Mouse (Mus musculus) thymus, postnatal 10 days (tissue): ENCODE measurements at regions not wholly inside any gene's neighbourhood (a gene's known extent, or its start where the extent isn't known, plus 50 kb on each side); places are given as distances from the start of the nearest gene placed in this dataset.
A peak's percentile ranks its signal among the peaks of the same experiment; 100 is the strongest.

Source experiments
- DNase-seq, 2 experiments: peaks; one replicate each; pipeline ENCODE4 v3.0.0; 2021; ENCODE audit warnings: low spot score in 2 of 2

DNA sequence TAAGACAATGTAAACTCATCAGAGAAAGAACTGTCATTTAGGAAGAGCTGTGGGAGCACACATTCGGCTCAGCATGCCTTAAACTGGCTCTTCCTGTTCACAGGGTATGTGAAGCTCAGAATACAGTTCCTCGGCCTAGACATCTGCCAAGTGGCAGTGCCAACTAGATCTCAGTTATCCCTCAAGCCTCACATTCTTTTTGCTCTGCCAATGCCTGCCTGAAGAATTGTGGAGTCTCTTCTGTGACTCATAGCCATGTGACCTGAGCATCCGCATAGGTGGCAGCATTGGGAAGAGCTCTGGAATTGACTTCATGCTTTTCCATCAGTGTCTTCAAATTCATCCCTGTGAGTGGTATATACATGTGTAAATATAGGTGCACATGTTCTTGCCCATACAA, 59.7 kb downstream of the Prlhr start:
- no peak for DNase-seq

GRCm38 (mm10) chr19:60399425-60399824, 68.7 kb downstream of the Prlhr start:
- DNase-seq = no peak

DNA sequence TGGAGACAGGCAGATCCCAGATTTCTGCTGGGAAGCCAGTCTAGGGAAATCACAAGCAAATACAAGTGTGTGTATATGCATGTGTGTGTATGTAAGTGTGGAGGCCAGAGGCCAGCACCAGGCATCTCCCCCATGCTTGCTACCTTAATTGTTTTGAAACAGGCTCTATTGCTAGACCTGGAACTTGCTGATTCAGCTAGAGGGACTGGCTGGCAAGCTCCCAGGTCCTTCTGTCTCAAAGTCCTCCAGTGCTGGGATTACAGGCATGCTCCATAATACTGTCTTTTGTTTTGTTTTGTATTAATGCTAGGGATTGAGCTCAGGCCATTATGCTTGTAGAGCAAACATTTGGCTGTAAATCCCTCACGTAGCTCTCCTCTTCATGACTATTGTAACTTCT, 70.4 kb downstream of the Prlhr start:
- no peak for DNase-seq

- DNase-seq = no peak
These were observed 71.5 kb downstream of the Prlhr start for GRCm38 (mm10) chr19:60396604-60397003.

GRCm38 (mm10) chr19:60386563-60387241, 81.4 kb downstream of the Prlhr start:
- DNase-seq = no peak

DNA sequence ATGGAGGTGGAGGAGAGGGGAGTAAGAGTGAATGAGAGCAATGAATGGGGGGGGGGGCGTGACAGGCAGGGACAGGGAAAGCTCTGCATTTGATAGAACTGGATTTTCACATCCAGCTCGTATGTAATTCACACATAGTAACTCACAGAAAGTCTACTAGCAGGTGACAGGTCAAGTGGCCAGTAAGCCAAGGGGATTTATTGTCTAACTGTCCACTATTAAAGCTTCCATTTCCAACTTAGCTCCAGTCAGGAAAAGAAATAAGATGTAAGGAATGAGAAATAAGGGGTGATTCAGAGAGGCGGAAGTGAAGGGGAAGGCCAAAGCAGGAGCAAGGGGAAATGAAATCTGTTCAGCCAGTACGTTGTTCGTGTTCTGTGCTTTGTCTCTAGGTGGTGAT, 83.4 kb downstream of the Prlhr start:
- DNase-seq = no peak

GRCm38 (mm10) chr19:60382661-60383060, 85.4 kb downstream of the Prlhr start:
- no peak for DNase-seq

DNA sequence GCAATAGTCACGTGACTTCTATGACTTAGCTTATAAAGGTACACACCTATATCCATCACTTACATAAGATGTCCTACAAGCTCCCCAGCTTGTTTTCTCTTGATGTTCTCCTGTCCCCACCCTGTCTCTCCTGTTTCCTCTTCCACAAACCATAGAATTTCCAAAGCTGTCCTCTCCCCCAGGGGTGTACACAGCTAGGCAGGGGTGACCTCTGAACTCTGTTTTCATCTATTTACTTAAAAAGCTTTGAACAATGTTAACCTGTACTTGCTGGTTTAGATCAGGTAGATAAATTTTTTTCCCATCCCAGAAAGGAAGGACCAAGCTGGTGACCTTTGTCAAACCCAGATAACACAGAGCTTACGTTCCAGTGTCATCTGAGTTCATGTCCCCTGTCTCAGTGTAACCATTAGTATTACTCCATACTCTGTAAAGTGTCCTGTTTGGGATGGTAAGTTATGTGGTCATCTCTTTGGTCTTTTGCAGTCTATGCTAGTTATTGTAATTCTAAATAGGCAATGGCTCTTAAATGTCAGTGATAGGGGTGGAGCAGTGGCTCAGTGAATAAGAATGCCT, 89.0 kb downstream of the Prlhr start:
- DNase-seq = no peak

DNA sequence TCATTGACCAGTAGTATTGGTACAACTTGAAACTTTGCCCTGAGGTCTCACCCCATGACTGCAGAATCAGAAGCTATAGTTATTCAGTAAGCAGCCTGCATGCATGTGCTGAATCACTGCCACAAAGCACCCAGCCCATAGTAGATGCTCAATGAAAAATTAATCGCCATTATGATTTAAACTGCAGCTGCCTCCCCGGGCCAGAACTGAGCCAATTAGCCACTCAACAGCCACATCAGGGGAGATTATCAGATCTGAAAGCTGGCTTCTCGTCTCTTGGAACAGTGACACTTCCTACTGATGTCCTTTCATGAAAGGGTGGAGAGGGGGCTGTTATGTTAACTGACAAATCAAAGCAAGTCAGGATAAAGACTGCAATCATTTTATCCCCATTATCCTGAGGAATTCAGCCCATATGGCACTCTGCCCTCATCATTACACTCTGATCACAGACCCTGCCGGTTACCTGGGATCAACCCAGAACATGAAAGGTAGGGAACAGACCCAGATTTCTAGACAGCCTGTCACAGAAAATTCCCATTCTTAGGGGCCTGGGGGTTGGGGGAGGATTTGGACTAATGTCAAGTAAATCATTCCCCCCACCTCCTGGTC, 104.0 kb downstream of the Prlhr start:
- no peak for DNase-seq

DNA sequence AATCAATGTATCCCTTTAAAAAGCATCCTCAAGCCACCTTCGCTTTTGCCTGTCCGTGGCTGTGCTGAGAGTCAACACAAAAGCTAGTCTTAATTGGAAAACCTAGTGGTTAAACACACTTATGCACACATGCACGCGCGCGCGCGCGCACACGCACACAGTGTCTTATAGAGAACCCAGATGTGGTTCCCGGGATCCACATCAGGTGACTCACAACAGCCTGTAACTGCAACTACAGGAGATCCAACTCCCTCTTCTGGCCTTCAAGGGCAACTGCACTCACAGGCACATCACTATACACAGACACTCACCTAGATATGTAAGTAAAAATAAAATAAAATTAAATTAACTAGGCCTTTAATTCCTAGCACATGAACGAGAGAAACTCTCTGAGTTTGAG, 118.4 kb upstream of the Fam204a start:
- DNase-seq = no peak

DNA sequence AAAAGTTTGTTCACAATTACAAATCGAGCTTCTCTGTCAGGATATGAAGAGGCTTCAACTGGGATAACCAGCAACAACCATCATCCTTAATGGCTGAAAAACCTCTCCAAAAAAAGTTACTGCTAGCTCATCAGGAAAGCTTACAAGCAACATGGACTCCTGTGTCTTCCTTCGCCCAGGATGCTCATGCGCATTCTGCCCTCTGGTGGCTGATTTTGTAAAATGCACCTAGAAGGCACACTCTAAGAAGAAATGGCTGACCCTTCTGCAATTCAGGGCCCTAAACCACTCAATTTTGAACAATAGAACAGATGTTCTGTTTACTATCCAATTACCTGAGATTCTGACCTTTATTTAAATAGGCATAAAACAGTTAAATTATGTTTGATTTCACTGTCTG, 115.0 kb upstream of the Fam204a start:
- peak in 1 of 2 experiments; percentile 28 for DNase-seq

- DNase-seq = no peak
These were observed 113.7 kb upstream of the Fam204a start for GRCm38 (mm10) chr19:60340234-60340633.

GRCm38 (mm10) chr19:60334521-60334920, 108.0 kb upstream of the Fam204a start:
- DNase-seq = no peak

- no peak for DNase-seq
These were observed 101.8 kb upstream of the Fam204a start for GRCm38 (mm10) chr19:60328295-60328694.

DNA sequence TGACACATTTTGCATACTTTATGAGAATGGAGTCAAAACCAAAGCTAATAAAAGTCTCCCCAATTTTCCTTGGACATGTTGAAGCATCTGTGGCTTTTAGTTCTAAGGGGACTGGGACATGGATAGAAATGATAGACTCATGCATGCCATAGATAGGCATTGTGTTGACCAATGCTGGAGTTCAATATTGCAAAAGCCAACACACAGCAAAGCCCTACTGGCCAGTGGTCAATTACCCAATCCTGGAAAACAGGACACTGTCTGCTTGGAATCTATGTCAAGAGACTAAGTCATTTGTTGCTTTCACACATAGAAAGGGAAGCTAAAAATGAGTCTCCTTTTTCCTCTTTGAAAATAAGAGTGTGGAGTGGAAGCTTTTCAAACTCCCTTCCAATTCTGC, 99.1 kb upstream of the Fam204a start:
- DNase-seq = no peak

- no peak for DNase-seq
These were observed 98.6 kb upstream of the Fam204a start for GRCm38 (mm10) chr19:60325112-60325511.

DNA sequence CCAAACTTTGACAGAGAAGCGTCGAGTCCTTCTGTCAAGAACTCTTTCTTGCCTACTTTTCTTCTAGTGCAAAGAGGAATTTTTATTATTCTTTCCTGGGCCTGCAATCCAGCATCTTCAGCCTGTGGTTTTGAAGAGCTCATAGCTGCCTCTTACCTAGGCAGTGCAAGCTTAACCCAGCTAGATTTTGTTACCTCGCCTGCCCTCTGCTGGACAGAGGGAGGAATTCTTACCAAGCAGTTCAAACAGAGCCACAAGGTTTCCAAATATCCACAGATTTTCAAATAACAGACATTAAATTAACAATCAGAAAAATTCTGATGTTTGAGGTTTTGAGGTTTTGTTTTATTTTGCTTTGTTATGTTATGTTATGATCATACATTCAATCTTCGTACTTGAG, 84.1 kb upstream of the Fam204a start:
- peak in 1 of 2 experiments; percentile 36 for DNase-seq

GRCm38 (mm10) chr19:60302371-60302770, 75.9 kb upstream of the Fam204a start:
- DNase-seq = no peak

DNA sequence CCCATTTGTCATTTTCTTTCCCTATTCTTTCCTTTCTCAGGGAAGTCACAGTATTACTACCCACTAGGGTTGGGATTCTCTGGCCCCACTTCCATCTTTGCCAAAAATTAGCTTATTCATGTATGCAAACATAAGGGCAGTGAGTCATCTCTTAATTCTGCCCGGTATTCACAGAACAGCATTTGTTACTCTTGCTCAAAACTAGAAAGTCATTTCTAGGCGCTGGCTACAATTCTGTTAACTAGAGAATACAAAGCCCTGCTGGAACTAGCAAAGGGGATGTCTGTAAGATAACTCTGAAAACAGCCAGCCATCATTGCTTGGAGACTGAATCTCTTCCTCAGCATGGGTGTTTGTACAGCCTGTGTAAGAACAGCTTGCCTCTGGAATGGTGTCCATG, 74.4 kb upstream of the Fam204a start:
- no peak for DNase-seq

DNA sequence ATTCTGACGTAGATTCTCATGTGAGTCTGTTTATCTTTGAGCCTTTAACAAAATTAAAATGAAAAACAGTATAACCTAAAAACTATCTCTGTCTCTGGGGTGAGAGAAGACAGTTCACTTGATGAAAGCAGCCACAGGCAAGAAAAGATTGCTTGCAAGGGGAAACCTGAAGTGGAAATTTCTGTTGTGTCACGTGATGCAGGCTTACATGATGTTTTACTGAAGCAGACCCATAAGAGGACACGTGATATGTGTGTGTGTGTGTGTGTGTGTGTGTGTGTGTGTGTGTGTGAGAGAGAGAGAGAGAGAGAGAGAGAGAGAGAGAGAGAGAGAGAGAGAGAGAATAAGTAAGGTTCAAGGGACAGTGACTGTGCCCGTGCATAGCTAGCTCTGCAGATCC, 63.7 kb upstream of the Fam204a start:
- DNase-seq = no peak

DNA sequence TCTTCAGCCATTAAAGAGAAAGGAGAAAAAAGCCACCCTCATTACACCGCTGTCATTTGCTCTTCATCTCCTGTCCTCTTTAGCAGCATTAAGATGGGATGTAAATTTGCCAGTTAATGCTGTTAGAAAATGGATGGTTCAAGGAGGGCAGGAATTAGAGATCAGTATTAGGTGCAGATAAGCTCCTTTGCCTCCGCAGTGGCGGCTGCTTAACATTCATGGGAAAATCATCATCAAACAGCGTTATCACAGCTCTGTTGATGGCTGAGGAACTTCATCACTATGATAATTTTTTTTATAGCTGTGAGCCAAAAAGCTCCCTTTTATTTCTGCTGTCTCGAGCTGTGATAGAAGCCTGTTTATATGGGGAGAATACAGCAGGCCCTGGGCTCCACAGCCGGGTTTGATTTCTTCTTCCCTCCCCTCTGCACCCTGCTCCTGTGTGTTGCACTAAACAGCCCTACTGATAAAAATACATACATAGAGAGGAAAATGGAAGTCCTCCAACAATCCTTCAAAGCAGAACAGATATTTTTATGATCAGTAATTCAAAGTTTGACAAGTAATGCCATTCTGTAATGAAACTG, 60.4 kb upstream of the Fam204a start:
- no peak for DNase-seq

- DNase-seq = no peak
These were observed 58.4 kb upstream of the Fam204a start for GRCm38 (mm10) chr19:60284901-60285300.
